ENCODE assay signal across 8 mouse cellular contexts in genomic region chr8:82865239-82865638, GRCm38 (mm10). TPM values are rescaled to one million over a fixed set of nuclear protein-coding genes. Genes with fewer than 3 reads are reported as not detected.
DNase-seq lines count a peak whose midpoint lies in the region; ATAC-seq and TF ChIP-seq lines count a peak whose summit lies in the region.

No protein-coding gene starts in this region.

- H3K36me3 ChIP-seq in kidney, embryonic 15.5 days: no peaks in the 10 kb centered on the region
- no peaks in the 10 kb centered on the region for H3K36me3 ChIP-seq in forebrain, embryonic 16.5 days (ENCODE audit: control insufficient read depth, insufficient read depth)
- no peaks in the 10 kb centered on the region for H3K36me3 ChIP-seq in liver, postnatal 0 days (replicated peaks; ENCODE audit: insufficient read depth, low read length)

- DNase-seq in kidney, postnatal 36 days: no peak
- peak; percentile 22 for DNase-seq in cerebellum, adult 8-10 months
- DNase-seq in liver, postnatal 0 days: no peak
- no peak for DNase-seq in thymus, postnatal 36 days
- DNase-seq in gastrocnemius, postnatal 25 days: no peak
- DNase-seq in ovary, postnatal 14 days (ENCODE audit: low spot score): no peak

- peak overlapping the region; percentile 88 for H3K4me2 ChIP-seq in kidney, embryonic 15.5 days
- H3K4me2 ChIP-seq in forebrain, embryonic 16.5 days (ENCODE audit: low read length): peak overlapping the region; percentile 64
- H3K4me2 ChIP-seq in liver, postnatal 0 days (ENCODE audit: low read depth, low read length): peak overlapping the region; percentile 92; the same call in 1 of the 2 replicates

- H3K27me3 ChIP-seq in kidney, embryonic 15.5 days: no peaks in the 10 kb centered on the region
- H3K27me3 ChIP-seq in forebrain, embryonic 16.5 days (replicated peaks; ENCODE audit: control insufficient read depth, insufficient read depth, low read length): no peaks in the 10 kb centered on the region
- H3K27me3 ChIP-seq in liver, postnatal 0 days (ENCODE audit: insufficient read depth, low read length): peaks cover 24% of the 10 kb centered on the region

- WGBS in kidney, embryonic 15.5 days: 42% methylated on average over 5 of the region's 5 CpGs
- WGBS in forebrain, embryonic 16.5 days: 34% methylated on average over 5 of the region's 5 CpGs
- 55% methylated on average over 5 of the region's 5 CpGs for WGBS in liver, postnatal 0 days (ENCODE audit: insufficient replicate concordance)

- 0 out of 2 replicates have a peak overlapping the region, but pooled peaks have one; percentile 22 for H3K27ac ChIP-seq in kidney, embryonic 15.5 days
- H3K27ac ChIP-seq in forebrain, embryonic 16.5 days (ENCODE audit: low read length): no peak overlapping the region
- no peak overlapping the region for H3K27ac ChIP-seq in liver, postnatal 0 days (ENCODE audit: low read depth)

- no peak for ATAC-seq in kidney, embryonic 15.5 days (replicated peaks; ENCODE audit: low FRiP score)
- no peak for ATAC-seq in forebrain, embryonic 16.5 days
- ATAC-seq in liver, postnatal 0 days: no peak

- peak overlapping the region; percentile 79 for H3K4me3 ChIP-seq in kidney, embryonic 15.5 days (replicated peaks)
- H3K4me3 ChIP-seq in forebrain, embryonic 16.5 days (replicated peaks; ENCODE audit: low read length): peak overlapping the region; percentile 59
- no peak overlapping the region for H3K4me3 ChIP-seq in liver, postnatal 0 days (ENCODE audit: low read depth, low read length)

- H3K9me3 ChIP-seq in kidney, embryonic 15.5 days (replicated peaks): no peaks in the 10 kb centered on the region
- no peaks in the 10 kb centered on the region for H3K9me3 ChIP-seq in forebrain, embryonic 16.5 days (ENCODE audit: control insufficient read depth, low read length)
- no peaks in the 10 kb centered on the region for H3K9me3 ChIP-seq in liver, postnatal 0 days (ENCODE audit: low read length)

- peaks cover 25% of the 10 kb centered on the region for H3K4me1 ChIP-seq in kidney, embryonic 15.5 days
- H3K4me1 ChIP-seq in forebrain, embryonic 16.5 days (replicated peaks; ENCODE audit: control insufficient read depth, insufficient read depth, low read length): peaks cover 7% of the 10 kb centered on the region
- peaks cover 5% of the 10 kb centered on the region; the same call in 1 of the 2 replicates for H3K4me1 ChIP-seq in liver, postnatal 0 days (ENCODE audit: insufficient read depth)

- no peak for TF ChIP-seq EP300 in liver, postnatal 0 days (IDR thresholded peaks at IDR 0.05; ENCODE audit: low read depth)

- TF ChIP-seq CTCF in liver, postnatal 0 days (IDR thresholded peaks at IDR 0.05; ENCODE audit: low read depth): no peak

- 0 out of 2 replicates have a peak overlapping the region, but pooled peaks have one; percentile 78 for H3K9ac ChIP-seq in kidney, embryonic 15.5 days
- 0 out of 2 replicates have a peak overlapping the region, but pooled peaks have one; percentile 19 for H3K9ac ChIP-seq in forebrain, embryonic 16.5 days (replicated peaks; ENCODE audit: low read depth, low read length)
- no peak overlapping the region for H3K9ac ChIP-seq in liver, postnatal 0 days (replicated peaks)

RNA-seq across cellular contexts. Expression of gene Rnf150, which starts 2.1 kb away (rescaled TPM):
- polyA plus RNA-seq in kidney, embryonic 15.5 days (2015; fragmentation: Nextera tagmentation; extraction: Ambion mirVana): 2.3 and 2.4 TPM in 2 replicates
- 1.6 and 2.0 TPM in 2 replicates for polyA plus RNA-seq in forebrain, embryonic 16.5 days (2015; fragmentation: Nextera tagmentation; extraction: Ambion mirVana)
- 0.14 and 0.15 TPM in 2 replicates for polyA plus RNA-seq in liver, postnatal 0 days (2015; fragmentation: Nextera tagmentation; extraction: Ambion mirVana)
- total RNA-seq in gastrocnemius, postnatal 25 days (2021): 10 to 100 TPM; 17.1 to 19.5 TPM
